Mouse (Mus musculus) stomach, embryonic 16.5 days (tissue): ENCODE results near the gene Btd. TPM values are rescaled to one million over a fixed set of nuclear protein-coding genes. Genes with fewer than 3 reads are reported as not detected.
A peak's percentile ranks its signal among the peaks of the same experiment; 100 is the strongest.
"Not testable (repeated sequence)": the region's sequence is repeated elsewhere in the genome, so short reads cannot be mapped to it uniquely, and the experiment has no call there.

Experiments used
- ATAC-seq: fragments of 200-750 bp; cut with Nextera tagmentation; 2 replicates; pipeline ENCODE4 v1.8.0; 2017; ENCODE audit warnings: moderate number of reproducible peaks, moderate TSS enrichment; ENCODE audit not compliant: insufficient read depth, low FRiP score
- H3K27ac ChIP-seq: fragments of 300-500 bp; sonication (generic); 2 replicates; pipeline ENCODE4 v1.5.1; 2014; ENCODE audit warnings: low read length
- H3K27me3 ChIP-seq: fragments of 300-500 bp; sonication (generic); 2 replicates; pipeline ENCODE4 v1.6.1; 2014; ENCODE audit warnings: low read length, control low read depth, mixed read lengths; ENCODE audit not compliant: control insufficient read depth, insufficient read depth
- H3K36me3 ChIP-seq: fragments of 300-500 bp; sonication (generic); 2 replicates; pipeline ENCODE4 v1.6.1; 2014; ENCODE audit warnings: low read length; ENCODE audit not compliant: control insufficient read depth, insufficient read depth
- H3K4me1 ChIP-seq: fragments of 300-500 bp; sonication (generic); 2 replicates; pipeline ENCODE4 v1.6.1; 2014; ENCODE audit warnings: low read length, control low read depth, mixed read lengths; ENCODE audit not compliant: control insufficient read depth, insufficient read depth
- H3K4me2 ChIP-seq: fragments of 300-500 bp; sonication (generic); 2 replicates; pipeline ENCODE4 v1.6.1; 2014; ENCODE audit warnings: low read depth, low read length, mixed read lengths
- H3K4me3 ChIP-seq: fragments of 300-500 bp; sonication (generic); replicated peaks from 2 replicates; pipeline ENCODE4 v1.5.1; 2014; ENCODE audit warnings: mild to moderate bottlenecking, low read length
- H3K9ac ChIP-seq: fragments of 300-500 bp; sonication (generic); 2 replicates; pipeline ENCODE4 v1.6.1; 2014; ENCODE audit warnings: low read length
- H3K9me3 ChIP-seq: fragments of 300-500 bp; sonication (generic); replicated peaks from 2 replicates; pipeline ENCODE4 v1.6.1; 2016; ENCODE audit warnings: low read length, control low read depth; ENCODE audit not compliant: control insufficient read depth
- WGBS: fragments of 180-500 bp; shearing (Covaris S2); extraction: QIAGEN DNeasy Blood & Tissue Kit; methylation state at CpG from one replicate; pipeline ENCODE4 v1.1.7; 2014; 5-methylcytosine and 5-hydroxymethylcytosine counted together
- polyA plus RNA-seq: library from polyadenylated mRNA; unstranded; fragments of >200 nt; fragmentation: Nextera tagmentation; extraction: Ambion mirVana; gene quantifications from 2 replicates; pipeline ENCODE4 v1.2.1, GENCODE M21; 2015

The Btd gene
- 29.0 and 31.8 TPM in 2 replicates for polyA plus RNA-seq

GRCm38 (mm10) chr14:31640890-31641505 lies at the start of gene Btd, which contains the start of gene Hacl1:
Gene Btd, plus strand, starts transcription at chr14:31641028.
Gene Hacl1, minus strand, starts transcription at chr14:31641286.
- no peaks in the 10 kb centered on the region for H3K36me3 ChIP-seq
- WGBS, result under 1% methylated on average over 30 of the region's 30 CpGs
- H3K9me3 ChIP-seq, result no peaks in the 10 kb centered on the region
- H3K4me2 ChIP-seq, result peak within 1 kb of the TSS; percentile 98
- peak within 1 kb of the TSS; percentile 82 for H3K9ac ChIP-seq
- peak within 1 kb of the TSS; percentile 95 for H3K27ac ChIP-seq
- H3K4me3 ChIP-seq, result peak within 1 kb of the TSS; percentile 80
- H3K4me1 ChIP-seq, result peaks cover 6% of the 10 kb centered on the region
- no peaks in the 10 kb centered on the region for H3K27me3 ChIP-seq
- peak; percentile 98 for ATAC-seq

GRCm38 (mm10) chr14:31591243-31591642 lies 49.6 kb upstream of the Btd start, which contains the start of gene Colq:
Gene Colq, minus strand, starts transcription at chr14:31591343.
- Histone ChIP-seq H3K4me1 (no peaks in the 10 kb centered on the region), H3K9me3 (0 out of 2 replicates have a peak, but pooled peaks cover 3% of the 10 kb centered on the region), H3K27me3 (no peaks in the 10 kb centered on the region), H3K4me2 (no peak within 1 kb of the TSS), H3K4me3 (no peak within 1 kb of the TSS), H3K27ac (no peak within 1 kb of the TSS), H3K9ac (no peak within 1 kb of the TSS), H3K36me3 (no peaks in the 10 kb centered on the region)
- WGBS, result 74% methylated on average over 3 of the region's 3 CpGs
- no peak for ATAC-seq

GRCm38 (mm10) chr14:31593036-31593435 lies 47.8 kb upstream of the Btd start:
- H3K9me3 ChIP-seq, result 0 out of 2 replicates have a peak, but pooled peaks cover 3% of the 10 kb centered on the region
- no peaks in the 10 kb centered on the region for H3K27me3 ChIP-seq
- H3K9ac ChIP-seq, result no peak overlapping the region
- H3K27ac ChIP-seq, result no peak overlapping the region
- no peak overlapping the region for H3K4me3 ChIP-seq
- no peaks in the 10 kb centered on the region for H3K36me3 ChIP-seq
- H3K4me1 ChIP-seq, result no peaks in the 10 kb centered on the region
- WGBS, result 86% methylated on average over 2 of the region's 2 CpGs
- ATAC-seq, result no peak
- H3K4me2 ChIP-seq, result no peak overlapping the region

GRCm38 (mm10) chr14:31594693-31595092 lies 46.1 kb upstream of the Btd start:
- Histone ChIP-seq H3K4me2 (no peak overlapping the region), H3K9me3 (0 out of 2 replicates have a peak, but pooled peaks cover 3% of the 10 kb centered on the region), H3K9ac (no peak overlapping the region), H3K4me3 (no peak overlapping the region), H3K27me3 (no peaks in the 10 kb centered on the region), H3K27ac (no peak overlapping the region), H3K4me1 (no peaks in the 10 kb centered on the region), H3K36me3 (no peaks in the 10 kb centered on the region)
- ATAC-seq, result no peak
- WGBS, result 69% methylated on average over 3 of the region's 3 CpGs

- H3K4me2 ChIP-seq, result no peak overlapping the region
Observed at GRCm38 (mm10) chr14:31596408-31596807, 44.4 kb upstream of the Btd start.

DNA sequence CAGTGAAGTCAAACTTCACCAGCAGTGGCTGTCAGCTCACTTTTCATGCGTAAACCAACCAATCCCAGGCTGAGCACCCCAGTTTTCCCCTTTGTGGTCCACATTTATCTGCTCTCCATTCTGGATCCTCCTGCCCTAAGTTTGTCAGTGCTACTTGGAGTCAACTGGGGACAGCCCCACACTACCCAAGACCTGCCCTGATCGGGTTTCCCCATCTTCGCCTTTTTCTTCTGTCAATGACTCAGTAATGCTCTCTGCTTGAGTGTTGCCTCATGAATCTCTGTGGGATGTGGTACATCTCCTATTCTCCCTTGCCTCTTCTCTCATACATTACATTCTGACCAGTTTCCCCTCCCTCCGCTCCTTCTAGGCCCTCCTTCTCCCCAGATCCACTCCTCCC lies 43.4 kb upstream of the Btd start:
- no peaks in the 10 kb centered on the region for H3K27me3 ChIP-seq
- 92% methylated on average over 4 of the region's 4 CpGs for WGBS
- H3K9me3 ChIP-seq, result 0 out of 2 replicates have a peak, but pooled peaks cover 3% of the 10 kb centered on the region
- H3K4me2 ChIP-seq, result no peak overlapping the region
- H3K4me1 ChIP-seq, result no peaks in the 10 kb centered on the region
- no peaks in the 10 kb centered on the region for H3K36me3 ChIP-seq
- no peak overlapping the region for H3K9ac ChIP-seq
- no peak for ATAC-seq
- no peak overlapping the region for H3K4me3 ChIP-seq
- no peak overlapping the region for H3K27ac ChIP-seq

More at GRCm38 (mm10) chr14:31596408-31596807, 44.4 kb upstream of the Btd start:
- ATAC-seq, result no peak
- no peaks in the 10 kb centered on the region for H3K27me3 ChIP-seq
- no peaks in the 10 kb centered on the region for H3K4me1 ChIP-seq
- no peak overlapping the region for H3K27ac ChIP-seq
- H3K4me3 ChIP-seq, result no peak overlapping the region
- 66% methylated on average over 7 of the region's 7 CpGs for WGBS
- H3K9me3 ChIP-seq, result 0 out of 2 replicates have a peak, but pooled peaks cover 3% of the 10 kb centered on the region
- H3K9ac ChIP-seq, result no peak overlapping the region
- H3K36me3 ChIP-seq, result no peaks in the 10 kb centered on the region

GRCm38 (mm10) chr14:31601908-31602615 lies 38.8 kb upstream of the Btd start:
- no peak overlapping the region for H3K4me2 ChIP-seq
- H3K9me3 ChIP-seq, result no peaks in the 10 kb centered on the region
- H3K9ac ChIP-seq, result no peak overlapping the region
- 87% methylated on average over 14 of the region's 14 CpGs for WGBS
- ATAC-seq, result no peak
- no peaks in the 10 kb centered on the region for H3K27me3 ChIP-seq
- H3K36me3 ChIP-seq, result no peaks in the 10 kb centered on the region
- H3K27ac ChIP-seq, result no peak overlapping the region
- no peak overlapping the region for H3K4me3 ChIP-seq
- no peaks in the 10 kb centered on the region for H3K4me1 ChIP-seq

- 83% methylated on average over 6 of the region's 6 CpGs for WGBS
- ATAC-seq, H3K4me2 ChIP-seq: not testable (repeated sequence)
Observed at GRCm38 (mm10) chr14:31602616-31602979, 38.2 kb upstream of the Btd start.

GRCm38 (mm10) chr14:31604916-31605315 lies 35.9 kb upstream of the Btd start:
- H3K4me3 ChIP-seq, result no peak overlapping the region
- H3K36me3 ChIP-seq, result no peaks in the 10 kb centered on the region
- H3K27me3 ChIP-seq, result no peaks in the 10 kb centered on the region
- H3K4me2 ChIP-seq, result no peak overlapping the region
- H3K27ac ChIP-seq, result no peak overlapping the region
- 67% methylated on average over 5 of the region's 5 CpGs for WGBS
- H3K9me3 ChIP-seq, result no peaks in the 10 kb centered on the region
- H3K4me1 ChIP-seq, result no peaks in the 10 kb centered on the region
- ATAC-seq, result no peak
- no peak overlapping the region for H3K9ac ChIP-seq

More at GRCm38 (mm10) chr14:31602616-31602979, 38.2 kb upstream of the Btd start:
- H3K4me1 ChIP-seq, H3K9me3 ChIP-seq, H3K27ac ChIP-seq, H3K4me3 ChIP-seq, H3K27me3 ChIP-seq, H3K9ac ChIP-seq, H3K36me3 ChIP-seq: not testable (repeated sequence)
